Mouse (Mus musculus): Measurements from ENCODE around the gene Tmtc2.

Gene Tmtc2

DNA sequence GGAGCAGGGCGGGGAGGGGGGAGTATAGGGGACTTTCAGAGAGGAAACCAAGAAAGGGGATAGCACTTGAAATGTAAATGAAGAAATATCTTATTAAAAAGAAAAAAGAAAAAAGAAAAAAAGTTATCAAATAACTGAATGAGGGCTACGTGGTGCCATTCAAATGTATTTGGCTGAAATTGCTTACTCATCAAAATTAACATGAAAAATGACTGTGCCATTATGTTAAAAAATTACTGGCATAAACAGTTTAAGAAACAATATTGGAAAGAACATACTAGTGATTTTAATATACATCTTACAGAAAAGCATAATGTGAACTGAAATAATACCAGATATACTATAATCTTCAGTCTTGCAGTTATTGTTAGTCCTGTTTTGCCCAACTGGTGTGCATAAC is 378.9 kb downstream of the Tmtc2 start:
- no peak for DNase-seq (ENCODE audit: extremely low read depth, insufficient read length, low spot score)

- no peak for DNase-seq (ENCODE audit: extremely low read depth, insufficient read length, low spot score)
These were observed 380.3 kb downstream of the Tmtc2 start for GRCm38 (mm10) chr10:105193756-105194460.

DNA sequence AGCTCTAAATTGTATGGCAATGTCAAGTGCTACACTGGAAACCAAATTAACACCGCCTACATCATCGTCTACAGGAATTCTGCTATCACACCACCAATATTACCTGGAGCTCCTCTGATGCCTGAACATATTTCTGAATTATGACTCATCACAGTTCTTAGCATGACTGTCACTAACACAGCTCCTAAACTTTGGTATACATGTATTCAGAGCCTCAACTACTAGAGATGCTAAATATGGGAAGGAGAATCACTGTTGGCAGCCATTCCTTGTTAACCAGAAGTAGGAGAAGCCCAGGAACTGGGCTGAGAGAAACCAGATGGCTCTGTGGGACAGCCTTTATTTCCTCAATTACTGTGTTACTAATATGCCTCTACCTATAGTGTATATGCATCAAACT is 382.2 kb downstream of the Tmtc2 start:
- DNase-seq (ENCODE audit: extremely low read depth, insufficient read length, low spot score), result no peak

GRCm38 (mm10) chr10:105189746-105190145 is 384.5 kb downstream of the Tmtc2 start:
- DNase-seq (ENCODE audit: extremely low read depth, insufficient read length, low spot score), result no peak

DNA sequence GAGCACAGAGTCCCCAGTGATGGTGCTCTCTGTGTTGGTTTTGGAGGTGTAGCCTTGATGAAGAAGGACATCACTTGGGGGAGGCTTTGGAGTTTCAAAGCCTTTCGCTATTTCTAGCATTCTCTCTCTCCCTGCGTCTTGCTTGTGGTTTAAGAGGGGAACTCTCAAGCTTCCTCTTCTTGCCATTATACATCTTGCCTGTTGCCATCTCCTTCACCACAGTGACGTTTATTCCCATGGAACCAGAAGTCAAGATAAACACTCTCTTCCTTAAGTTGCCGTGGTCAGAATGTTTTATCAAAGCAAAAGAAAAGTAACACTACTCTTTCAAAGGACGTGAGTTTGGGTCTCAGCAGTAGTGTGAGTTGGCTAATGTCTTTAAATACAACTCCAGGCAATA is 387.6 kb downstream of the Tmtc2 start:
- no peak for DNase-seq (ENCODE audit: extremely low read depth, insufficient read length, low spot score)

GRCm38 (mm10) chr10:105168443-105169102 is 405.7 kb downstream of the Tmtc2 start:
- DNase-seq (ENCODE audit: extremely low read depth, insufficient read length, low spot score), result no peak

- DNase-seq (ENCODE audit: extremely low read depth, insufficient read length, low spot score), result peak; percentile 46
These were observed 409.0 kb downstream of the Tmtc2 start for GRCm38 (mm10) chr10:105165291-105165690.

- DNase-seq (ENCODE audit: extremely low read depth, insufficient read length, low spot score), result no peak
These were observed 420.5 kb downstream of the Tmtc2 start for GRCm38 (mm10) chr10:105153789-105154188.

- no peak for DNase-seq (ENCODE audit: extremely low read depth, insufficient read length, low spot score)
These were observed 429.9 kb downstream of the Tmtc2 start for GRCm38 (mm10) chr10:105144382-105144781.

GRCm38 (mm10) chr10:105142201-105142600 is 432.1 kb downstream of the Tmtc2 start:
- DNase-seq (ENCODE audit: extremely low read depth, insufficient read length, low spot score), result peak; percentile 41

Data from 3134 (cell line).